Mouse (Mus musculus) kidney, postnatal 0 days (tissue): ENCODE data around the gene Prkcsh. TPM values are rescaled to one million over a fixed set of nuclear protein-coding genes. Genes with fewer than 3 reads are reported as not detected.

ENCODE experiments used
- ATAC-seq: fragments of 200-750 bp; cut with Nextera tagmentation; replicated peaks from 2 replicates; pipeline ENCODE4 v1.8.0; 2017; ENCODE audit warnings: low read depth, moderate number of reproducible peaks, moderate TSS enrichment, moderate library complexity; ENCODE audit not compliant: low FRiP score
- DNase-seq: peaks from one replicate; pipeline ENCODE4 v3.0.0-alpha.2; 2016; ENCODE audit warnings: low spot score
- H3K27ac ChIP-seq: fragments of 300-500 bp; sonication (generic); 2 replicates; pipeline ENCODE4 v1.5.1; 2014; ENCODE audit warnings: mild to moderate bottlenecking
- H3K27me3 ChIP-seq: fragments of 300-500 bp; sonication (generic); 2 replicates; pipeline ENCODE4 v1.6.1; 2014; ENCODE audit warnings: low read length, mixed read lengths; ENCODE audit not compliant: insufficient read depth
- H3K36me3 ChIP-seq: fragments of 300-500 bp; sonication (generic); 2 replicates; pipeline ENCODE4 v1.6.1; 2014; ENCODE audit warnings: low read length, mixed read lengths; ENCODE audit not compliant: insufficient read depth
- H3K4me1 ChIP-seq: fragments of 300-500 bp; sonication (generic); replicated peaks from 2 replicates; pipeline ENCODE4 v1.6.1; 2014; ENCODE audit warnings: antibody characterized with exemption, low read length, mixed read lengths; ENCODE audit not compliant: insufficient read depth
- H3K4me2 ChIP-seq: fragments of 300-500 bp; sonication (generic); 2 replicates; pipeline ENCODE4 v1.6.1; 2014; ENCODE audit warnings: mild to moderate bottlenecking, low read length, moderate library complexity, mixed read lengths
- H3K4me3 ChIP-seq: fragments of 300-500 bp; sonication (generic); replicated peaks from 2 replicates; pipeline ENCODE4 v1.5.1; 2014; ENCODE audit warnings: low read depth, low read length
- H3K9ac ChIP-seq: fragments of 300-500 bp; sonication (generic); 2 replicates; pipeline ENCODE4 v1.6.1; 2014; ENCODE audit warnings: low read depth, low read length
- H3K9me3 ChIP-seq: fragments of 300-500 bp; sonication (generic); replicated peaks from 2 replicates; pipeline ENCODE4 v1.6.1; 2016; ENCODE audit warnings: low read length, inconsistent platforms, mixed read lengths
- CTCF ChIP-seq: IDR thresholded peaks from 2 replicates; pipeline ENCODE4 v1.5.1; 2016; ENCODE audit warnings: antibody characterized with exemption, low read depth, mild to moderate bottlenecking, moderate library complexity
- WGBS: fragments of 180-500 bp; shearing (Covaris S2); extraction: QIAGEN DNeasy Blood & Tissue Kit; methylation state at CpG from one replicate; pipeline ENCODE4 v1.1.7; 2014; 5-methylcytosine and 5-hydroxymethylcytosine counted together
- polyA plus RNA-seq: library from polyadenylated mRNA; unstranded; fragments of >200 nt; fragmentation: Nextera tagmentation; extraction: Ambion mirVana; gene quantifications from 2 replicates; pipeline ENCODE4 v1.2.1, GENCODE M21; 2015

The Prkcsh gene
- polyA plus RNA-seq, 1 experiment from 2014 or later, result 79.6 TPM

DNA sequence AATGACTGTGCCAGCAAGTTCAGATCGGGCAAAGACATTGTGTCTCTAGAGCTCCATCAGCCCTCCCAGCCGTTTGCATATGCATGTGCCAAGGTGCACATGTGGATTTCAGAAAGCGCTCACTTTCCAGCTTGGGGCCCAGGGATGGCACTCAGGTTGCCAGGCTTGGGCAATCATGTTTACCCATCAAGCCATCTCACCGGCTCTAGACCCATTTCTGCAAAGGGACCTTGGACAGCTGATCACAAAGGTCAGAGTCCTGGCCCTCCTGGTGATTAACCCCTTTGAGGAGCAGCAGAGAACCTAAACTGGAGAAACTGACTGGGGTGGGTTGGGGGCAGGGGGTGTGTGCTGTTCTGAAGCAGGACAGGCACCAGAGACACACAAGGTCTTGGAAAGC, 10.4 kb upstream of the Prkcsh start:
- 72% methylated on average over 4 of the region's 4 CpGs for WGBS
- ATAC-seq, result no peak

DNA sequence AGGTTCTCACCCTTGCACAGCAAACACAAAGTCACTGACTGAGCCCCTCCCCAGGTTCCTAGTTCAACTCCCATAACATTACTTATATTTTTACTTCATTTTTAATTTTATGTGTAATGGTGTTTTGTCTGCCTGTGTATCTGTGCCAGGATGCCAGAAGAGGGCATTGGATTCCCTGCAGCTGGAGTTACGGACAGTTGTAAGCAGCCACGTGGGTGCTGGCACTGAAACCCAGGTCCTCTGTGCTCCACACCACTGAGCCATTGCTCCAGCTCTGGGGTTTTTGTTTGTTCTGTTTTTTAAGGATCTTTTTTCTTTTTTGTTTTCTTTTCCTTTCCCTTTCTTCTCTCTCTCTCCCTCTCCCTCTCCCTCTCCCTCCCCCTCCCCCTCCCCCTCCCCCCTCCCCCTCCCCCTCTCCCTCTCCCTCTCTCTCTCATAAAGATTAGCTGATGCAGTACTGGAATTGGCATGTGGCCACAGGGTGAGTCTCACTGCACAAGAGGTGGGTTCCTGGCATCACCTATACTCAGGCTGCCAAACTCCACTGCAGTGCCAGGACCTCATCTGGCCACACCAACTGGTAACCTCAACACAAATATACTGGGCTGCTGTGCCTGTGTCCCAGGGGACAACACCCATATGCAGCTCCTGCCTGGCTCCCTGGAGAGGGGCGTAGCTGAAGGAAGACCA, 6.3 kb upstream of the Prkcsh start:
- no peak for TF ChIP-seq CTCF
- H3K9ac ChIP-seq, result no peak overlapping the region
- no peaks in the 10 kb centered on the region for H3K9me3 ChIP-seq
- WGBS, result 74% methylated on average over 3 of the region's 3 CpGs
- no peak overlapping the region for H3K27ac ChIP-seq
- no peak overlapping the region for H3K4me2 ChIP-seq
- H3K4me1 ChIP-seq, result no peaks in the 10 kb centered on the region
- H3K36me3 ChIP-seq, result no peaks in the 10 kb centered on the region
- H3K4me3 ChIP-seq, result no peak overlapping the region
- H3K27me3 ChIP-seq, result no peaks in the 10 kb centered on the region
- DNase-seq (no peak), ATAC-seq (no peak)

More for the DNA sequence above, 10.4 kb upstream of the Prkcsh start:
- peaks cover 23% of the 10 kb centered on the region for H3K27me3 ChIP-seq
- no peak overlapping the region for H3K4me2 ChIP-seq
- H3K36me3 ChIP-seq, result no peaks in the 10 kb centered on the region
- no peak overlapping the region for H3K9ac ChIP-seq
- H3K9me3 ChIP-seq, result no peaks in the 10 kb centered on the region
- TF ChIP-seq CTCF, result no peak
- no peak overlapping the region for H3K27ac ChIP-seq
- H3K4me3 ChIP-seq, result no peak overlapping the region
- H3K4me1 ChIP-seq, result peaks cover 12% of the 10 kb centered on the region
- no peak for DNase-seq

DNA sequence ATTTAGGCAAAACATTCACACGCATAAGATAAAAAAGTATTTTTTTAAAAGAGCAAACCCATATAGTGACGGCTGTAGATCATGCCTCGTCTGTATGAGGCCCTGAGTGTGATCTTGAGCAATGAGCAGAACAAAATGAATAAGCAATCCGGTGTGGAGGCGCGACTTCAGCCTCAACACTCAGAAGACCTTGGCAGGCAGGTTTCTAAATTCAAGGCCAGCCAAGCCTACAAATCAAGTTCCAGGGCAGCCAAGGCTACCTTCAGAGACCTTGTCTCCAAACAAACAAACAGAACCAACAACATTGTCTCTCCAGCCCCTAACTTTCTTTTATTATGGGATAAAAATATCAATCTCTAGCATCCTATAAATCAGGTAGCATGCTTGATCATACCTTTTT, 2.3 kb upstream of the Prkcsh start:
- WGBS, result 93% methylated on average over 6 of the region's 6 CpGs
- Histone ChIP-seq H3K27me3 (no peaks in the 10 kb centered on the region), H3K4me1 (peaks cover 19% of the 10 kb centered on the region), H3K9ac (no peak overlapping the region), H3K4me3 (no peak overlapping the region), H3K36me3 (0 out of 2 replicates have a peak, but pooled peaks cover 8% of the 10 kb centered on the region), H3K9me3 (no peaks in the 10 kb centered on the region), H3K27ac (no peak overlapping the region), H3K4me2 (no peak overlapping the region)
- no peak for DNase-seq
- ATAC-seq, result no peak
- no peak for TF ChIP-seq CTCF

DNA sequence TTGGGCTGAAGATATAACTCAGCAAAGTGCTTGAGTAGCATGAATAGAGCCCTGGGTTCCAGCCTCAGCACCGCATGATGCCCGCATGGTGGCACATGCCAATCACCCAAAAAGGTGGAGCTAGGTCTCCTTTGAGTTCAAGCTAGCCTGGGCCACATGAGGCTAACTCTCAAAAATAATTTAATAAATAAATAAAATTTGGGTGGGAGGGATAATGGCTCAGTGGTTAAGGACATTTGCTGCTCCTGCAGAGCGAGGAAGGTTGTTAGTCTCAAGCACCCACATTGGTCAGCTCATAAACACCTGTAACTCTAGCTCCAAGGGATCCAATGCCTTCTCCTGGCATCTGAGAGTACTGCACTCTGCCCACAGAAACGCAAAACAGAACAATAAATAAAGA, 973 bp upstream of the Prkcsh start:
- Histone ChIP-seq H3K9ac (no peak overlapping the region), H3K4me3 (no peak overlapping the region), H3K27ac (no peak overlapping the region), H3K9me3 (no peaks in the 10 kb centered on the region), H3K27me3 (no peaks in the 10 kb centered on the region), H3K4me2 (no peak overlapping the region), H3K36me3 (peaks cover 15% of the 10 kb centered on the region; the same call in 1 of the 2 replicates), H3K4me1 (peaks cover 19% of the 10 kb centered on the region)
- TF ChIP-seq CTCF, result peak; percentile 30; the same call in 1 of the 2 replicates
- WGBS, result 79% methylated on average over 4 of the region's 4 CpGs
- DNase-seq, result no peak
- ATAC-seq, result no peak

DNA sequence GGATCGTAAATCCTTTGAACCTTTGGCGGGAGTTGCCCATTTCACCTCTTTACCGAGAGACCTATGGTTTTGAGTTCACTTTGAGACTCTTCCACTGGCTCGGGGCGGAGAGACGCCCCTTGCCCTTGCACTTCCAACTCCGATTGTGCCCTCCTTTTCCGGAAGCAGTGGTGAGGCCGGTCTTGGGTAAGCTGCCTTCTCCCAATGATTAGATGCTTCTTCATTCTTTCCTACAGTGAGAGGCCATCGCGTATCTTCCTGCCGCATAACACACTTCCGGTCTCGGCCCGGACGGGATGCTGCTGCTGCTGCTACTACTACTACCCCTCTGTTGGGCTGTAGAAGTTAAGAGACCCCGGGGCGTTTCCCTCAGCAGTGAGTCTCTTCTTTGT, 553 bp downstream of the Prkcsh start:
- Histone ChIP-seq H3K9ac (peak overlapping the region; percentile 65), H3K4me1 (peaks cover 19% of the 10 kb centered on the region), H3K27me3 (no peaks in the 10 kb centered on the region), H3K4me3 (peak overlapping the region; percentile 66), H3K4me2 (peak overlapping the region; percentile 72), H3K27ac (peak overlapping the region; percentile 67), H3K9me3 (no peaks in the 10 kb centered on the region), H3K36me3 (peaks cover 23% of the 10 kb centered on the region; the same call in 1 of the 2 replicates)
- DNase-seq, result peak; percentile 79
- 0% methylated on average over 18 of the region's 18 CpGs for WGBS
- no peak; the same call in 1 of the 2 replicates for ATAC-seq
- TF ChIP-seq CTCF, result no peak

DNA sequence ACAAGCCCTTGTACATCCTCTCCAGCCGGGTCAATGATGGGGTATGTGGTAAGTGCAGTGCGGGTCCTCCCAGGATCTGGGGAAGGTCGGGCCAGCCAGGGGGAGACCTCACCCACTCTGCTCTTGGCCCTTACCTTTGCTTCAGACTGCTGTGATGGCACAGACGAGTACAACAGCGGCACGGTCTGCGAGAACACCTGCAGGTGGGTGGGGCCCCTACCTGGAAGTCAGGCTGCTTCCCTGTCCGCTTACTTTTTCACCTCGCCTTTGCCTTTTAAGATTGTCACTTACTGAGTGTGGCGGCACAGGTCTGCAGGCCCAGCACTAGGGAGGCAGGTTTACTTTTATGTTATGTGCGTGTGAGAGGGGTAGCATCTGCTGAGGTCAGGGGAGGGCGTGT, 1.9 kb downstream of the Prkcsh start:
- ATAC-seq (no peak), DNase-seq (no peak)
- Histone ChIP-seq H3K4me1 (peaks cover 19% of the 10 kb centered on the region), H3K27me3 (no peaks in the 10 kb centered on the region), H3K9ac (no peak overlapping the region), H3K4me3 (no peak overlapping the region), H3K36me3 (peaks cover 35% of the 10 kb centered on the region), H3K9me3 (no peaks in the 10 kb centered on the region), H3K27ac (no peak overlapping the region), H3K4me2 (no peak overlapping the region)
- WGBS, result 93% methylated on average over 12 of the region's 12 CpGs
- no peak for TF ChIP-seq CTCF
